Mouse (Mus musculus) NIH3T3 (cell line): ENCODE results near the gene Ndufb4.

Source experiments
- DNase-seq: peaks from one replicate; pipeline ENCODE4 v3.0.0-alpha.2; 2012; ENCODE audit warnings: low read depth

Ndufb4 gene

GRCm38 (mm10) chr16:37635095-37635494 lies 19.2 kb downstream of the Ndufb4 start:
- no peak for DNase-seq

GRCm38 (mm10) chr16:37634578-37634977 lies 19.7 kb downstream of the Ndufb4 start:
- no peak for DNase-seq

- DNase-seq: no peak
Measured at GRCm38 (mm10) chr16:37629011-37629410, 25.2 kb downstream of the Ndufb4 start.

- no peak for DNase-seq
Measured at GRCm38 (mm10) chr16:37628336-37628735, 25.9 kb downstream of the Ndufb4 start.

- no peak for DNase-seq
Measured at GRCm38 (mm10) chr16:37626388-37626949, 27.8 kb downstream of the Ndufb4 start.

- no peak for DNase-seq
Measured at GRCm38 (mm10) chr16:37622919-37623318, 31.3 kb downstream of the Ndufb4 start.

GRCm38 (mm10) chr16:37622403-37622802 lies 31.9 kb downstream of the Ndufb4 start:
- DNase-seq: no peak

- DNase-seq: no peak
Measured at GRCm38 (mm10) chr16:37617695-37618094, 36.6 kb downstream of the Ndufb4 start.

- no peak for DNase-seq
Measured at GRCm38 (mm10) chr16:37616104-37616503, 38.1 kb downstream of the Ndufb4 start.

- peak; percentile 37 for DNase-seq
Measured at GRCm38 (mm10) chr16:37615429-37615828, 38.8 kb downstream of the Ndufb4 start.

GRCm38 (mm10) chr16:37614540-37614939 lies 39.7 kb downstream of the Ndufb4 start:
- DNase-seq: no peak

GRCm38 (mm10) chr16:37612013-37612412 lies 42.2 kb downstream of the Ndufb4 start:
- DNase-seq: no peak

GRCm38 (mm10) chr16:37611072-37611471 lies 43.2 kb downstream of the Ndufb4 start:
- no peak for DNase-seq

GRCm38 (mm10) chr16:37610333-37610732 lies 43.9 kb downstream of the Ndufb4 start:
- no peak for DNase-seq

GRCm38 (mm10) chr16:37604243-37604642 lies 50.0 kb downstream of the Ndufb4 start:
- DNase-seq: peak; percentile 10

- peak; percentile 36 for DNase-seq
Measured at GRCm38 (mm10) chr16:37603431-37603830, 50.8 kb downstream of the Ndufb4 start.

- no peak for DNase-seq
Measured at GRCm38 (mm10) chr16:37599326-37599725, 54.9 kb downstream of the Ndufb4 start.

GRCm38 (mm10) chr16:37598463-37598862 lies 55.8 kb downstream of the Ndufb4 start:
- DNase-seq: no peak

GRCm38 (mm10) chr16:37597412-37597811 lies 56.8 kb downstream of the Ndufb4 start:
- no peak for DNase-seq
